Mouse (Mus musculus) stomach, embryonic 14.5 days (tissue): ENCODE results near the gene Sox15. TPM values are rescaled to one million over a fixed set of nuclear protein-coding genes. Genes with fewer than 3 reads are reported as not detected.

Experiments used
- microRNA counts: library from miRNA; unstranded; fragments of <30 nt; microRNA quantifications from one replicate; lab custom pipeline; 2016
- microRNA-seq: library from miRNA; unstranded; fragments of <30 nt; microRNA quantifications from one replicate; pipeline ENCODE4, GENCODE M21; 2016
- polyA plus RNA-seq: library from polyadenylated mRNA; unstranded; fragments of >200 nt; fragmentation: Nextera tagmentation; extraction: Ambion mirVana; gene quantifications from 2 replicates; pipeline ENCODE4 v1.2.1, GENCODE M21; 2014

Gene Sox15
- polyA plus RNA-seq, 1 experiment from 2014 or later: 4.7 TPM

MicroRNA genes within 50 kb of the gene (microRNA counts, 519-probe panel; counts per million panel counts)
- microRNA mmu-miR-1934 (lab: Ali Mortazavi, UCI): not detected
- microRNA mmu-miR-467f (lab: Ali Mortazavi, UCI): 2,828 counts per million, percentile 49 among the panel's probes with 10 or more counts

Small RNA genes within 50 kb of the gene (microRNA-seq; reads per million reads assigned to microRNA genes)
- gene Mir1934 (3.1 reads per million, percentile 6 among the genes with 10 or more reads in this experiment), gene Mir467f (not detected)

Other genes starting within 250 kb of the Sox15 start
- gene Kdm6b, start 241.6 kb upstream of the Sox15 start, polyA plus RNA-seq: 30.6 and 34.3 TPM in 2 replicates
- gene Dnah2, start 106.2 kb upstream of the Sox15 start, polyA plus RNA-seq: 1.4 and 2.3 TPM in 2 replicates
- gene Efnb3, start 95.1 kb upstream of the Sox15 start, polyA plus RNA-seq: 5.5 and 5.7 TPM in 2 replicates
- 22.1 and 23.1 TPM in 2 replicates for gene Wrap53, start 75.1 kb upstream of the Sox15 start, polyA plus RNA-seq
- 155 and 163 TPM in 2 replicates for gene Trp53, start 75.0 kb upstream of the Sox15 start, polyA plus RNA-seq
- gene Atp1b2, start 49.4 kb upstream of the Sox15 start, polyA plus RNA-seq: 8.8 and 10.0 TPM in 2 replicates
- gene Shbg, start 37.4 kb upstream of the Sox15 start, polyA plus RNA-seq: not detected in 2 replicates
- gene Sat2, start 33.3 kb upstream of the Sox15 start, polyA plus RNA-seq: 17.5 and 18.7 TPM in 2 replicates
- gene Fxr2, start 22.3 kb upstream of the Sox15 start, polyA plus RNA-seq: 20.9 and 26.0 TPM in 2 replicates
- gene Mpdu1, start 7.3 kb downstream of the Sox15 start, polyA plus RNA-seq: 49.9 and 50.2 TPM in 2 replicates
- gene Cd68, start 10.8 kb downstream of the Sox15 start, polyA plus RNA-seq: 12.5 and 16.4 TPM in 2 replicates
- gene Eif4a1, start 17.1 kb downstream of the Sox15 start, polyA plus RNA-seq: 654 and 666 TPM in 2 replicates
- gene Senp3, start 26.8 kb downstream of the Sox15 start, polyA plus RNA-seq: 88.1 and 102 TPM in 2 replicates
- 0.67 TPM in 1 of 2 replicates, not detected in the other for gene Tnfsf13, start 30.5 kb downstream of the Sox15 start, polyA plus RNA-seq
- gene Tnfsf12, start 40.5 kb downstream of the Sox15 start, polyA plus RNA-seq: 9.9 and 11.7 TPM in 2 replicates
- gene Tnfsfm13, start 40.8 kb downstream of the Sox15 start, polyA plus RNA-seq: 5.5 TPM in 2 replicates
- gene Polr2a, start 103.3 kb downstream of the Sox15 start, polyA plus RNA-seq: 39.3 and 43.6 TPM in 2 replicates
- not detected in 2 replicates for gene Slc35g3, start 106.7 kb downstream of the Sox15 start, polyA plus RNA-seq
- gene Zbtb4, start 110.6 kb downstream of the Sox15 start, polyA plus RNA-seq: 3.9 and 4.0 TPM in 2 replicates
- 6.7 and 7.5 TPM in 2 replicates for gene Chrnb1, start 140.6 kb downstream of the Sox15 start, polyA plus RNA-seq
- 2.1 and 3.6 TPM in 2 replicates for gene Fgf11, start 146.5 kb downstream of the Sox15 start, polyA plus RNA-seq
- gene Tmem102, start 150.3 kb downstream of the Sox15 start, polyA plus RNA-seq: 12.2 and 15.0 TPM in 2 replicates
- not detected in 2 replicates for gene Gm39566, start 160.0 kb downstream of the Sox15 start, polyA plus RNA-seq
- gene Spem2, start 163.2 kb downstream of the Sox15 start, polyA plus RNA-seq: not detected in 2 replicates
- gene Spem1, start 166.9 kb downstream of the Sox15 start, polyA plus RNA-seq: 0.41 TPM in 1 of 2 replicates, not detected in the other
- gene Nlgn2, start 182.5 kb downstream of the Sox15 start, polyA plus RNA-seq: 10.6 and 11.9 TPM in 2 replicates
- gene Tmem256, start 183.2 kb downstream of the Sox15 start, polyA plus RNA-seq: 433 and 495 TPM in 2 replicates
- 102 and 110 TPM in 2 replicates for gene Plscr3, start 191.1 kb downstream of the Sox15 start, polyA plus RNA-seq
- gene Tnk1, start 203.4 kb downstream of the Sox15 start, polyA plus RNA-seq: 11.1 TPM in 2 replicates
- gene Tmem95, start 222.7 kb downstream of the Sox15 start, polyA plus RNA-seq: not detected in 2 replicates
- 5.0 and 5.3 TPM in 2 replicates for gene Kctd11, start 226.1 kb downstream of the Sox15 start, polyA plus RNA-seq
- 3.5 and 4.0 TPM in 2 replicates for gene Acap1, start 240.2 kb downstream of the Sox15 start, polyA plus RNA-seq
- gene 2810408A11Rik, start 245.7 kb downstream of the Sox15 start, polyA plus RNA-seq: 8.5 and 10.4 TPM in 2 replicates
- gene Neurl4, start 245.8 kb downstream of the Sox15 start, polyA plus RNA-seq: 12.6 and 12.7 TPM in 2 replicates